Mouse (Mus musculus) embryonic facial prominence, embryonic 13.5 days (tissue): ENCODE results near the gene Rbm5. TPM values are rescaled to one million over a fixed set of nuclear protein-coding genes. Genes with fewer than 3 reads are reported as not detected.

Source experiments
- ATAC-seq: fragments of 200-750 bp; cut with Nextera tagmentation; 2 replicates; pipeline ENCODE4 v1.8.0; 2017; ENCODE audit warnings: low read depth; ENCODE audit not compliant: insufficient number of reproducible peaks, insufficient read depth, low FRiP score, low TSS enrichment
- H3K27ac ChIP-seq: fragments of 300-500 bp; sonication (generic); 2 replicates; pipeline ENCODE4 v1.5.1; 2015; ENCODE audit warnings: moderate library complexity, mild to moderate bottlenecking, inconsistent platforms
- H3K27me3 ChIP-seq: fragments of 300-500 bp; sonication (generic); 2 replicates; pipeline ENCODE4 v1.6.1; 2015; ENCODE audit warnings: mild to moderate bottlenecking, inconsistent platforms
- H3K36me3 ChIP-seq: fragments of 300-500 bp; sonication (generic); 2 replicates; pipeline ENCODE4 v1.6.1; 2015; ENCODE audit warnings: mild to moderate bottlenecking, inconsistent platforms
- H3K4me1 ChIP-seq: fragments of 300-500 bp; sonication (generic); 2 replicates; pipeline ENCODE4 v1.6.1; 2015; ENCODE audit warnings: inconsistent platforms
- H3K4me2 ChIP-seq: fragments of 300-500 bp; sonication (generic); 2 replicates; pipeline ENCODE4 v1.6.1; 2015; ENCODE audit warnings: moderate library complexity, mild to moderate bottlenecking, inconsistent platforms
- H3K4me3 ChIP-seq: fragments of 300-500 bp; sonication (generic); 2 replicates; pipeline ENCODE4 v1.5.1; 2015; ENCODE audit warnings: mild to moderate bottlenecking, inconsistent platforms
- H3K9ac ChIP-seq: fragments of 300-500 bp; sonication (generic); 2 replicates; pipeline ENCODE4 v1.6.1; 2015; ENCODE audit warnings: mild to moderate bottlenecking, inconsistent platforms
- H3K9me3 ChIP-seq: fragments of 300-500 bp; sonication (generic); 2 replicates; pipeline ENCODE4 v1.6.1; 2016; ENCODE audit warnings: inconsistent platforms
- WGBS: fragments of 180-500 bp; shearing (Covaris S2); methylation state at CpG from one replicate; pipeline ENCODE4 v1.1.7; 2015; ENCODE audit warnings: mixed read lengths; 5-methylcytosine and 5-hydroxymethylcytosine counted together
- polyA plus RNA-seq: library from polyadenylated mRNA; unstranded; fragments of >200 nt; fragmentation: Nextera tagmentation; extraction: Ambion mirVana; gene quantifications from 2 replicates; pipeline ENCODE4 v1.2.1, GENCODE M21; 2015

Gene Rbm5
- polyA plus RNA-seq, 1 experiment from 2014 or later: 262 TPM

DNA sequence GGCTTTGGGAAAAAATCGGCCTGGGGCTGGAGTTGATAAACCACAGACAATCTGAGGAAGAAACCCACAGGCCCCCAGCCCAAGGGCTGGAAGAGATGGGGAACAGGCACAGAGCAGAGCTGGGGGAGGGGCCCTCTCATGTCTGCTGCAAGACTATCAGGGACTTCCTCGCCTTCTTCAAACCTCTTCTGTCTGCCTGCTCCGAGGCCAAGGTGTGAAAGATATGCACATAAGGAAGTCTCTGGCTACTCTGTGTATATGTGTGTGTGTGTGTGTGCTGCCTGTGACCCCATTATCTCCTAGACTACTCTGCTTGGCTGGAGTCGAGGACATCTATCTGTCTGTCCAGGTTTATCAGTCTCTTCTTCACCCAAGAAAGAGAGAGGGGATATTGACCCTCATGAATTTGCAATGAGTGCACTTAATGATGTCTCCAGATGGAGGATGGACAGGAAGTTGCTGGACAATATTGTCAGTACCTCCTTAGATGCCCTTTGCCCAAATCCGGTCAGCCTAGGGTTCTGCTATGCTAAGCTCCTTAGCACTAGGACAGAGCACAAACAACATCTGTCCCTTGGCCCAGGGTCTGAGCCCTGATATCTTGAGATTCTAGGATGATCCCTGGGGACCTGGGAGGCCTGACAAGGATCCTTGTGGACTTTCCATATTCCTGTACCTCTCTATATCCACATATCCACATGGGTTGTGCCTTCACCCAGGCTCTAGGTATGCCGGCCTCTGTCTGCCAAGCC lies 41.7 kb downstream of the Rbm5 start:
- 0 out of 2 replicates have a peak overlapping the region, but pooled peaks have one; percentile 8 for H3K9ac ChIP-seq
- no peaks in the 10 kb centered on the region for H3K27me3 ChIP-seq
- no peak for ATAC-seq
- WGBS: 52% methylated on average over 6 of the region's 6 CpGs
- peaks cover 71% of the 10 kb centered on the region for H3K4me1 ChIP-seq
- peak overlapping the region; percentile 23; the same call in 1 of the 2 replicates for H3K27ac ChIP-seq
- H3K9me3 ChIP-seq: no peaks in the 10 kb centered on the region
- no peak overlapping the region for H3K4me3 ChIP-seq
- H3K4me2 ChIP-seq: no peak overlapping the region
- no peaks in the 10 kb centered on the region for H3K36me3 ChIP-seq

DNA sequence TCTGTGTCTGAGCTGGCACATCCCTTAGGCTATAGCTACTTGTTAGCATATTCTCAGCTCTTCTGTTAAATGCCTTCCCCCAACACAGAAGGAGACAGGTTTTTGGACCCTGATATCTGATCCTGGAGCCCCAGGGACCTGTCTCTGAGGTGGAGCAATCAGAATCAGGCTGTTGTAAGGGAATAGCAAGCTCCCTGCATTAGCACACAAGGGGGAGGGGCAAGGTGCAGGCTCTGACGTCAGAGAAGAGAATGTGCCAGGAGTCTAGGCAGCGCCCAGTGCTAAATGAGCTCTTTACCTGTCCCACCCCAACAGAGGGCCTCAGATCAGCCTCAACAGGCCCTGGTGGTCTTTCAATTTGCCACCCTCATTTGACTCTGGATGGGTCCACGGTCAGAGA lies 43.8 kb downstream of the Rbm5 start:
- Histone ChIP-seq H3K9ac (no peak overlapping the region; the same call in 1 of the 2 replicates), H3K4me1 (peaks cover 91% of the 10 kb centered on the region), H3K4me3 (no peak overlapping the region)

DNA sequence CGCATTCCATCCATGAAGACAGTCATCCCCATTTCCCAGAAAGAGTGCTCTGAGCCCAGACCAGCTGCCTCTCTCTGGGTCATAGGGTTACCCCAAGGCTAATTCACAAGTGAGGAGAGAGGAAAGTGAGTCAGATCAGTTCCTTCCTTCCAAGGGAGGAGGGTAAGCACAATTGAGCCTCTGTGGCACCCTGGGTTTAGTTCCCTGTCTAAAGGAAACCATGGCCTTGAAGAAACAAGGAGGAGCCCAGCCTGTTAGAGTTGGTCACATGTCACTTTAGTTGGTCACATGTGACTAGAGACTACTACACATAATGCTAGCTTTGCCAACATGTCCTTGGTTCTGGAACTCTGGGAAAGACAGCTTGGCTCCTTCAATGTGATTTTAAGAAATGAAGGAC lies 46.0 kb downstream of the Rbm5 start:
- peak overlapping the region; percentile 85 for H3K27ac ChIP-seq
- no peak overlapping the region for H3K4me3 ChIP-seq
- no peaks in the 10 kb centered on the region for H3K36me3 ChIP-seq
- WGBS: 74% methylated on average over 1 of the region's 1 CpGs
- no peaks in the 10 kb centered on the region for H3K9me3 ChIP-seq
- H3K4me1 ChIP-seq: peaks cover 80% of the 10 kb centered on the region
- H3K27me3 ChIP-seq: no peaks in the 10 kb centered on the region
- no peak overlapping the region for H3K4me2 ChIP-seq
- H3K9ac ChIP-seq: no peak overlapping the region
- no peak for ATAC-seq

More for the DNA sequence above, 43.8 kb downstream of the Rbm5 start:
- no peak for ATAC-seq
- Histone ChIP-seq H3K27me3 (no peaks in the 10 kb centered on the region), H3K9me3 (no peaks in the 10 kb centered on the region), H3K4me2 (no peak overlapping the region), H3K36me3 (no peaks in the 10 kb centered on the region), H3K27ac (peak overlapping the region; percentile 29)
- 37% methylated on average over 3 of the region's 3 CpGs for WGBS

DNA sequence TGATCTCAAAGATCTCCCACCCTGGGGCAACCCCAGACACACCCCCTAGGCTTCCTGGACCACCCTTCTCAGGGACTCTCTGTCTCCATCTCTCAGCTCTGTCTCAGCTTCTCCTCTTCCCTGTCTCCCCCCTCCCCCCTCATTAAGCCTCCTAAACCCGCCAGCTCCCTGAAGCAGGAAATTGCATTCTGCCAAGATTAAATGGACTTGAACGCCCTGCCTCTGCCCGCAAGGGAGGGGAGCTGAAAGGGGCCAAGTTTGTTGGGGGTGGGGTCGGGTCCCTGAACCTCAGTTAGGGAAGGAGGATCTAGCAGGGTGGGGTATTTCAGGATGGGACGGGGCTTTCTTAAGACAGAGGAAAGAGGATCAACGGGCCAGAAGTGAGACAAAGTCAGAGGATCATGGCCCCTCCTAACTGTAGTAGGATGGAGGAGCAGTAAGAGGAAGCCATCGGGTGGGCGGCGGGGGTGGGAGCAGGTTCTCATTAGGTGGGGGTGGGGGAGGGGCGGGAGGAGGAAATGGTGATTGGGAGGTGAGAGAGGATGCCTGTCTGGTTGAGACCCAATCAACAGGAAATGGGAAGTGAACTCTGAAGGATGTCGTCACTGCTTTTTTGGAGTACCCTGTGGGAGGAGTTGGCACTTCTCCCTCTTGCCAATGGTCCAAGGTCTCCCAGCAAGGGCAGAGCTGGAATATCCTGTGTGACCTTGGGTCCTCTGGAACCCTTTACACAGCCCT lies 46.8 kb downstream of the Rbm5 start:
- peak; percentile 65 for ATAC-seq
- Histone ChIP-seq H3K4me1 (peaks cover 76% of the 10 kb centered on the region), H3K9ac (0 out of 2 replicates have a peak overlapping the region, but pooled peaks have one; percentile 22), H3K27me3 (no peaks in the 10 kb centered on the region), H3K4me3 (no peak overlapping the region), H3K9me3 (no peaks in the 10 kb centered on the region), H3K4me2 (peak overlapping the region; percentile 50), H3K27ac (peak overlapping the region; percentile 85), H3K36me3 (no peaks in the 10 kb centered on the region)
- WGBS: 4% methylated on average over 11 of the region's 11 CpGs

DNA sequence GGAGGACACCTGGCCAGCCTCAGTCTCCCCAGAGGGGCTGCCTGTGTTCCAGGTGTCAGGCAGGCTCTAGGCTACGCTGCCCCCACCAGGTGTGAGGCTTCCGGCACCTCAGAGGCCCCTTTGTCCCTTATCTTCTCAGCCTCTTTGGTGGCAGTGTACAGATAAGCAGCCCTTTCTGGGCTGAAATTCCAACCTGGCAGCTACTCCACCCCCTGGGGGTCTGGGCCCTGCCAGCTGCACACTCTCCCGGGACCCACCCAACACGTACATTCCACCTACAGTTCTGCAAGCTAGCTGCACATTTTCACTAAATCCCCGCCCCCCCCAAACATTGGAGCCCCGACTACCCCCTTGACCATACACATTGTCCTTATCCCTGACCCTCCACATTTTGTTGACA lies 47.5 kb downstream of the Rbm5 start:
- Histone ChIP-seq H3K4me2 (peak overlapping the region; percentile 50), H3K27me3 (no peaks in the 10 kb centered on the region), H3K36me3 (no peaks in the 10 kb centered on the region), H3K9me3 (no peaks in the 10 kb centered on the region), H3K4me1 (peaks cover 76% of the 10 kb centered on the region), H3K4me3 (no peak overlapping the region), H3K27ac (peak overlapping the region; percentile 85), H3K9ac (0 out of 2 replicates have a peak overlapping the region, but pooled peaks have one; percentile 22)
- 16% methylated on average over 6 of the region's 6 CpGs for WGBS
- peak; percentile 8; the same call in 1 of the 2 replicates for ATAC-seq

DNA sequence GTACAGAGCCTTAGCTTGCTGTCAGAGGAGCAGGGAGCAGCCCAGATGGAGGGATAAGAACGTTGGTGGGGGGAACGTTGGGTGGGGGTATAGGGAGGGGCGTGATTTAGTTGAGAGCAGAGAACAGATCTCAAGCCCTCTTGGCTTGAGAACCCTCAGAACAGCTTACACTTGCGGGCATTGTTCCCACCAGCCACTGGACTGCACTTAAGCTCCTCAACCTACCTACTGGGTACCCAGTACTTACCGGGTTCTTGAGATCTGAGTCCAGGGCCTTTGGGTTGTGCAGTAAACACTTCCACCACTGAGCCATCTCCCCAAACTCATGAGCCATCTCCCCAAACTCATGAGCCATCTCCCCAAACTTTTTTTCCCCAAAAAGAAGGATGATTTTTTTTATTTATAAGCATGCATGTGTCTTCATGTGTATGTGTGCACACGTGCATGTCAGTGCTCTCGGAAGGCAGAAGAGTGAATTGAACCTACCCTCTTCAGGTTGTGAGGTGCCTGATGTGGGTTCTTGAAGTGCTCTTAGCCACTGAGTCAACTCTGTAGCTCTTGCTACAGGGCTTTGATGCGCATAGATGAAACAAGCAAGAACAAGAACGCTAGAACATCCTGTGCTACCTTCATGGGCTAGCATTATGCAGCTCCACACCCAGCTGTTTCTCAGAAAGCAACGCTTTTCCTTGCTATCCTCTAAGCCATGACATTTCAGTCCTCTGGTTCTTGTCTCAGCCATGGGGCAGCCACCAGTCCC lies 51.8 kb downstream of the Rbm5 start:
- WGBS: 78% methylated on average over 10 of the region's 10 CpGs
- Histone ChIP-seq H3K4me3 (no peak overlapping the region), H3K27ac (peak overlapping the region; percentile 44), H3K4me1 (peaks cover 79% of the 10 kb centered on the region), H3K9me3 (no peaks in the 10 kb centered on the region), H3K36me3 (no peaks in the 10 kb centered on the region), H3K27me3 (no peaks in the 10 kb centered on the region), H3K9ac (no peak overlapping the region), H3K4me2 (no peak overlapping the region)
- no peak for ATAC-seq

DNA sequence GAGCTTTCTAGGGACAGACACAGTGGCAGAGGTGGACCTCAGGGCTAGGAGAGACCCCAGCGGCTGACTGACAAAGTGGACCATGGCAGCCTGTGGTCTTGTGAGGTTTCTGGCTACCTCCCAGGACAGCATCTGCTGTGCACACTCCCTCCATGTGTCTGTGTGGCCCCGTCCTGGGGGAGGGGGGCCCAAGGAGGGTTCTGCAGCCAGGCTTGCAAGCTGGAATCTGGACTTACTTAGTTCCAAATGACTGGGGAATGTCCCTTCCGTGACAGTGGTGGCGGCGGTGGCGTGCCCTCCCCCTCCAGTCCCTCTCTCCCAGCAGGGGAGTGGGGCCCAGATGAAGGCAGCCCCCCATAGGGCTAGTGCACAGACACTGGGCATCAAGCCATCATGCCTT lies 53.8 kb downstream of the Rbm5 start:
- Histone ChIP-seq H3K27me3 (no peaks in the 10 kb centered on the region), H3K9ac (peak overlapping the region; percentile 17; the same call in 1 of the 2 replicates), H3K4me2 (0 out of 2 replicates have a peak overlapping the region, but pooled peaks have one; percentile 14), H3K27ac (peak overlapping the region; percentile 96), H3K4me1 (peaks cover 72% of the 10 kb centered on the region), H3K4me3 (no peak overlapping the region), H3K36me3 (no peaks in the 10 kb centered on the region), H3K9me3 (no peaks in the 10 kb centered on the region)
- ATAC-seq: no peak
- 23% methylated on average over 6 of the region's 6 CpGs for WGBS

DNA sequence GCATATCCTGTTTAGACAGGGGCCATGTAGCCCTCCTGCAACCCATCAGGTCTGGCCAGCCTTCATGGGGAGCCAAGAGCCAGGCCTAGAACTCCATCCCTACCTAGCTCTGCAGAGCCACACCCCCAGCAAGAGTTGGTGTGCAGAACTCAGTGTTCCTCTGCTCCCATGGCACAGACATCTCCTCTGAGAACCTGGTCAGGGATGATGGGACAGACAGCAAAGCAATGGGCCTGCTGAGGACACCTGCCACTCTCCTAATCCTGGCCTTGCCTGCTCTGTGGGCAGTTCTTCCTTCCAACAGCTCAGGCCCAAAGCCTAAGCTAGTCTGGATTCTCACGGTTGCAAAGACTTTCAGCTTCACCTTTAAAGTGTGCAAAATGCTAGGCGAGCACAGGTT lies 55.2 kb downstream of the Rbm5 start:
- ATAC-seq: no peak
- H3K4me2 ChIP-seq: no peak overlapping the region
- no peak overlapping the region for H3K9ac ChIP-seq
- peaks cover 66% of the 10 kb centered on the region for H3K4me1 ChIP-seq
- no peaks in the 10 kb centered on the region for H3K27me3 ChIP-seq
- no peak overlapping the region for H3K4me3 ChIP-seq
- H3K27ac ChIP-seq: peak overlapping the region; percentile 96
- H3K9me3 ChIP-seq: no peaks in the 10 kb centered on the region
- 81% methylated on average over 2 of the region's 2 CpGs for WGBS
- H3K36me3 ChIP-seq: no peaks in the 10 kb centered on the region

DNA sequence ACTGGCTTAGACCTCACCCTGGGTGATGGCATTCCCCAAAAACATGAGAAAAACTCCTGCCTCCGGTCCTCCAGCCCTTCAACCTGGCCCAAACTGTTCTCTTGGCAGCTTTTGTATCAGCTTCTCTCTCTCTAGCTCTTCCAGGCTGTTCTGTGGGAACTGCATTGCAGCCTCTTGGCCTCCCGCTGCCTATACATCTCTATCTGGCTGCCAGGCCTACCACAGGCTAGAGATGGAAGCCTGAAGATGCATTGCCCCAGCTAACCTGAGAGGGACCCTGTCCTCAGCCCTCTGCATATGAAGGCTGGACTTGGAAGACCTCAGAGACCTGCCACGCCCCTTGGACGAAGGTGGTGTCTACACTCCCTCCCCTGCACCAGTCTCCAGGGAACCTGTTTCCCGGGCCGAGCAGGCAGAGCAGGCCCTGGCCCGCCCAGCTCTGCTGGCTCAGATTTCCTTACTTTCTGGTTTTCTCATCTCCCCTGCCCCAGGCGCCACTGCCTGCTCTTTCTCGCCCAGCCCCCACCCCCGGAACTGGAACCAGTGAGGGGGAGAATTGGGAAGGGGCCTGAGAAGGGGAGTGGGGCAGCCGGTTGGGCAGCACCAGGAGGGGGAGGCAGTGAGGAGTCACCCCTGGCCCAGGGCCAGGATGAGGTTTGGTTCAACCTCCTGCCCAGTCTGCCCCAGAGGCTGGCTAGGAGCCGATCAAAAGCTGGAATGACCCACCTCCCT lies 56.4 kb downstream of the Rbm5 start:
- H3K9me3 ChIP-seq: no peaks in the 10 kb centered on the region
- H3K4me1 ChIP-seq: peaks cover 72% of the 10 kb centered on the region
- H3K4me3 ChIP-seq: no peak overlapping the region
- no peaks in the 10 kb centered on the region for H3K36me3 ChIP-seq
- no peaks in the 10 kb centered on the region for H3K27me3 ChIP-seq
- H3K9ac ChIP-seq: no peak overlapping the region
- ATAC-seq: peak; percentile 57
- peak overlapping the region; percentile 40 for H3K4me2 ChIP-seq
- 8% methylated on average over 12 of the region's 12 CpGs for WGBS
- H3K27ac ChIP-seq: peak overlapping the region; percentile 96

DNA sequence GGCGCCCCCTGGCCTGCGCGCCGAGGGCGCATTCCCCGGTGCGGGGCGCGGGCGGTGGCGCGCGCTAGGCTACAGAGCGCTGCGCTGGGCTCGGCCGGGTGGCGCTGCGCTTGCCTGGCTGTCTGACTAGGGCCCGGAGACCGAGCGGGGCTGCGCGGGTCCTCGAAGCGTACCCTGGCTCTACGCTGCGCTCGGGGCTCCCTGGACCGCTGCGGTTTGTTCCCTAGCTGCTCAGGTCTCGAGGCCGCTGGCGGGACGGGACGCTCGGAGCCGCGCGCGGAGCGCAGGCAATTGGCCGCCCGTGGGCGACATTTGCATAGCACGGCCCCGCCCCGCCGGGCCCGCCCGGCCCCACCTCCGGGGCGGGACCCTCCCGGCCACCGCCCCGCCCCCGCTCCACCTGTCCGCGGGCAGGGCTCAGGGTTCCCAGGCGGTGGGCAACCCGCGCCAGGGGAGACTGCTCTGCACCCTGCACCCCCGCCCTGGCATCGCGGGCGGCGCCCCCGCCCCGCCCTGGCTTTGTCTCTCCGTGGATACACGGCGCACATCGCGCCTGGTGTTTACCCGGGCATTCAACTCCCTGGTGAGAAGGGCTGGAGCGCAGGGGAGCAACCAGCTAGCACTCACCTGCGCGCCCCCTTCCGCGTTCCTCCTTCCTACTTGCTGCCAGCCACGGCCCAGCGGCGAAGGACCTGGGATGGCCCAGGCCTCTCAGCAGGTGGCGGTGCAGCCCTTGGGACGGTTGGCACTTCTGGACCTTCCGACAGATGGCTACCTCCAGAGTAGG lies 60.9 kb downstream of the Rbm5 start, which contains the start of gene Sema3f:
Sema3f (minus strand) TSS at position 779 of the 787 bp plus-strand sequence.
- Histone ChIP-seq H3K4me1 (peaks cover 54% of the 10 kb centered on the region), H3K4me2 (peak within 1 kb of the TSS; percentile 78), H3K36me3 (peaks cover 7% of the 10 kb centered on the region), H3K27ac (peak within 1 kb of the TSS; percentile 97), H3K9me3 (no peaks in the 10 kb centered on the region), H3K9ac (peak within 1 kb of the TSS; percentile 99), H3K27me3 (no peaks in the 10 kb centered on the region), H3K4me3 (peak within 1 kb of the TSS; percentile 81)
- ATAC-seq: peak; percentile 78
- WGBS: under 1% methylated on average over 75 of the region's 86 CpGs
